Mouse (Mus musculus) skeletal muscle tissue, adult 2 months (tissue): ENCODE data around the gene Macrod2.

ENCODE experiments used
- DNase-seq: peaks from one replicate; pipeline ENCODE4 v3.0.0-alpha.2; 2012; ENCODE audit warnings: low read depth, low spot score

Gene Macrod2

DNA sequence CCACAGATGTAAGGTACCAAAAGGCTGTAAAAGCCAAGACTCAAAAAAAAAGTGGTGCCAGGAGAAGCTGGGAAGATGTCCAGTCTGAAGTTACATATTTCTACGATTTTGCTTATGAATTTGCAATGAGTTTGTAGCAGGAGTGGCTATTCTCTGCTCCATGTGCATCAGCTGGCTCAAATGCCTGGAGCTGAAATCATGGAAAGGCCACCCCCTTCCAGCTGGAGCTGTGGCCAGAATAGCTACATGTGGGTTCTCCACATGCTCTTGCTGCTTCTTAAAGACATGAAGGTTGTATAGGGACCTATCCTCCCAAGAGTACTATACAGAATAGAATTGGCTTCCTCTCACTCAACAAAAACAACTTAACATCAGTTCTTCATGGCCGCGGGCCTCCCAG is 1777.6 kb downstream of the Macrod2 start:
- no peak for DNase-seq

DNA sequence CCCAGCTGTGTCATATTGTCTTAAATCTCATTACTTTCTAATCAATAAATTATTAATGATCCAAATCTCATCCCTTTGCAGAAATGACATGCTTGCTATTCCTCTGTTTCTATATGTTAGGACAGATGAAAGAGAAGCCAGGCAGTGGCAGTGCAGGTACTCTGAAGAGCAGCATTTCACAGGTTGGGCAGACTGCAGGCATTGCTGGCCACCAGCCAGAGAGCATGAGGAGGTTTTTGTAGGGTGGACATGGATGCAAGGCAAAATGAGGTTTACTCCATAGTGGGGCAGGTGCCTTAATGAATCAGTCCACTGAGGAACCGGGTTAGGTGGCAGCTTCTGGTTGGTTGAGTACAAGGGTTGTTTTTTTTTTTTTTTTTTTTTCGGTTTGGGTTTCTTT is 1778.9 kb downstream of the Macrod2 start:
- DNase-seq = no peak

DNA sequence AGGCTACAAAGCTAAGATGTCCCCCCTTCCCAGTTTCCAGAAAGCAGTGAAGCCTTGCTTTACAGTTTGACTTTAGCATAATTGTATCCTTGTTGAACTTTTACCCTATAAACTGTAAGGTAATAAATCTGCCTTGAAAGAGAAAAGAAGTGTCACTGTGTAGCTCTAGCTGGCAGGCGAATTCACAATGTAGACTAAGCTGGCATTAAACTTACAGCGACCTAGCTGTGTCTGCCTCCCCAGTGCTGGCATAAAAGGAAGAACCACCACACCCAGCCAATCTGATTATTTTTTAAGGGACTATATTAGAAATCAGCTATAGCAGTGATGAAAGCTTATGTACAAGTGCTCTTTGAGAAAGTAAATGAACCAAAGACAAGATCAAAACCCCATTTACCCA is 1791.8 kb downstream of the Macrod2 start:
- DNase-seq = no peak

DNA sequence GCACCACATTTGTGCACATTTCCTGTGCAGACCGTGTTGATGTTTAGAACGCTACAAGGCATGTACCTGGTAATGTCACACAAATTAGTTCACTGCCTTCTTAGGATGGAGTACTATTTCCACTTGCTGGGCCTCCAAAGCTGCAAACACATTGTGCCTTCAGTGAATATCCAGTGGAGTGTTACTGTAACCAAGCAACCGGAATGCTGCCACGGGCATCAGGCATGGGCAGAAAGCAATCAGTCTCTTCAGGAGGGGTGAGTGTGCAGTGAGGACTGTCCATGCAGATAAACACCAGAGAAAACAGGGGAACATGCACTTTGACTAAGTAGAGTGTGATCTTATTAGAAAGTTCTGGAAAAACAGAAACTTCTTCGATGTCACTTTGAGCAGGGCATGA is 1792.3 kb downstream of the Macrod2 start:
- no peak for DNase-seq

DNA sequence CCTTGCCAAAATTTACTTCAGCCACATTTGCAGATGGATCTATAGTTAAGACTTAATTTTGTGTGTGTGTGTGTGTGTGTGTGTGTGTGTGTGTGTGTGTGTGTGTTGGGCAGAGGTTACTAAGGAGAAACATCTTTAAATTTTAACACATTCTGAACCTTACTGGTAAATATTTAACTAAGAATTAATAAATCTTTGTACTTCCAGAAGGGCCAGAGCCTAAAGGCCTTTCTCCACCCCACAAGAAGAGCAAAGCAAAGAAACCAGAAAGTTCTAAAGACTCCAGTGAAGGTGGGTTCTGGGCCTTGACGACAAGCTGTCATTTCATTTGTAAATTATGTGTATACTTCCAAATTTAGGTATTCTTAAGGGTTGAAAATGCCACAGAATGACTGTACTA is 1822.3 kb downstream of the Macrod2 start:
- no peak for DNase-seq

DNA sequence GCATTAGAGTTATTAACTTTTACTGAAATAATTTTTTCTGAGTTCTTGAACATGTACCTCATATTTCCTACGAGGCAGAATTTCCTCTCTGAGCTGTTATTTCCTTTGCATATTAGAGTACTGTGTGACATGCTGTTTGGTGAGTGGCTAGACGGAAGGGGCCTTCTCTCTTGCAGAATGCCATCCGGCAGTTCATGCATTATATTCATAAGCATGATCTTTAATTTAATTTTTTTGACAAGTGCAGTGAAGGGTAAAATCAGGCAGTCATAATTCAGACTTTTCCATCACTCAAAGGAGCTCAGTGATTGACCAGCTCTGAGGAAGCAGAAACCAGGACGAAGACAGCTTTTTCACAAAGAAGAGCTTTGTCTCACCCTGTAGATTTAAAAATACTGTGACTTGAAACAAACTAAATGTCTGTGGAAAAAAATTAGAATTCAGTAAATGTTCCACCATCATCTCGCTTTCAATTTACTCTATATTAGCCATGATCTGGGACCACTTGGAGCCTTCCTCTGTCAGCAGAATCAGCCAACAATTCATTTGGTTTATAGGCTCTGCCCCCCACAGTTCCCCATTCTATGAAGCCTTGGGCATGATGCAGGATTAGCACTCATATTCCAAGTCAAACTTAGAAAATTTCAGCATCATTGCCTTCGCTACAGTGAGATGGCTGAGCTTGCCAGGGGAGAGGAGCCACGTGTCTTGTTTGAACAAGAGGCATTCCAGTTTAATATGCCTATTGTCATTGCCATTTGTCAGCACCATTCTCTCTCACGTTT is 1827.2 kb downstream of the Macrod2 start:
- DNase-seq = no peak

DNA sequence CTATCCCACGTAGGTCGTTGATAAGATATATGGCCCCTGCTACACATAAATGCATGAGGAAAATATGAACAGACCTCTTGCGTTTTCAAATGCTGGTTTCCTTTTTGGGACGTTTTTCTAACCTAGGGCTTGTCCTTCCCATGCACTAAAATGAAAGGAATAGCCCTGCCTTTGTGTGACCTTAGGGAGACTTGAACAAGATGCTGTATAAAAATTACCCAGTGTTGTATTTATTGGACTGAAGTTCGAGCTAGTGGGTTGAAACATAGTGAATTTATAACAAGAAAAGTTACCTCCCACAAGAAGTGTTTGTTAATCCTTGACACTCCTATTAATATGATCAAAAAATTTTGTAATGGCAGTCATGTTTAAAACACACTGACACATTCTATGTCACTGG is 1827.8 kb downstream of the Macrod2 start:
- DNase-seq = no peak

DNA sequence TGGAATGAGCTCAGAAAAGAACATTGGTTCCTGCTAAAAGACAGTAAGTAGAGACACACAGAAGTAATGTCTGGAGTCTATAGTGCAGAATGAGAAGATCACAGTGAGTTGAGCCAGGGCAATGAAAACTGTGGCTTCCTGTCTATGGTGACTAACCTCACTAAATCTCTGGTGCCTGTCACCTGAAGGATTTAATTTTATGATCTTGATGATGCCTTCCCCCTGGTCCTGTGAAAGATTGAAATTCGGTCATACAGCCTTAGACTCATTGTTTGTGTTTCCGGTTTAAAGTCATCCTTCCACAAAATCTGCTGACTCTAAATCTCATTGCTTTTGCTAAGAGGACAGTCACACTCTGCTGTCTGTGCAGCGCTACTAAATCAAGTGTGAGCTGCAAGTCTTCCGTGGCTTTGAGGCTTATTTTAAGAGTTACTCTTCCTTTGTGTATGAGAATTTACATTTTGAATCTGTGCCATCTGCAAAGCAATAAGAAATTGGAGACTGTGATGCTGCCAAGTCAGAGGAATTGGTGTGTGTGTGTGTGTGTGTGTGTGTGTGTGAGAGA is 1836.0 kb downstream of the Macrod2 start:
- no peak for DNase-seq

DNA sequence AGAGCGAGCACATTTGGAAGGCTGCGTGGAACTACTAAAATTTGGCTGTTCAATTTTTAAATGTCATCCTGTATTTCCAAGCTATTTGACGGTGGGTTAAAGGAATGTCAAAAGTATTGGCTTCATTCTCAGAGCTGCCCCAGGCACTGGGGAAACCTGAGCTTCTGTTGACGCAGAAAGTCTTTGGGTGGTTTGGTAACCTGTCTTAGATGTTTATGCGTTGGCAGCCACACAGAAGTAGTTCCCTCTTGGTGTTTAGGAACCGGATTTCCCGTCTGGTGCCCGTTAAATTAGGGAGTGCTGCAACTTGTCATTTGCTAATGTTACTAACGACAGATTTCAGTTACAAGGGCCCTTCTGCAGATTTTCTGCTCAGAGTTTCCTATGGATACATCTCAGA is 1837.7 kb downstream of the Macrod2 start:
- DNase-seq = no peak

DNA sequence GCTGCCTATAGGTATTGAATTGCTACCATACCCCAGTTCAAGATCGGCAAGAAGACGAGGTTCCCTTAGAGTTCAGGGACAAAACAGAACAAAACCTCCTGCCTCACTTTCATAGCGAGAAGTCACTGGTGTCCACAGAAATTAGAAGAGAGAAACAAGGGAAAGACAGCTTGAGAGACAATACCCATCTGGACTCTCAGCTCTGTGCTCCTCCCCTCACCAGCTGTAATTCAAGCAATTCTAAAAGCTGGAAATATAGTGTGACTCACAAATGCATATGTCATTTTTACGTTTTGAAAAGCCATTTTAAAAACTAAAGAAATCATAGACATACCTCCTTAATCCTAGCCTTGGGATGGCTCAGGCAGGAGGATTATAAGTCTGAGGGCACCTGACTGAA is 1848.4 kb downstream of the Macrod2 start:
- no peak for DNase-seq

DNA sequence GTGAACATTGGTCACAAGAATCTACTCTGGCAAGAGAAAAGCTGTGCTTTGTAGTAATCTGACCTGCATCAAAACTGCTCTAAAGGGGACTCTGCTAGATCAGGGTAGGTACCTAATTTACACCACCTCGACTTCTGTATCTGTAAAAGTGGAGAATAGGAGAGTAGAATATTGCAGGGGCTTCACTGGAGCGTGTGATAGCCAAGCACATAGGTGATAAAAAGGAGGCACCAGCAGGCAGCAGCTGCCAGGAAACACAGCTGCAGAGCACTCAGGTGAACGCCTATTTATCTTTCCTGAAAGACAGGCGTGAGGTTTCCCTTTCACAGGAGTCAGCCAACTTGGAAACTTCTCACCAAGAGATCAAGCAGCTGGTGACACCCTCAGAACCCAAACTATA is 1855.3 kb downstream of the Macrod2 start:
- no peak for DNase-seq

DNA sequence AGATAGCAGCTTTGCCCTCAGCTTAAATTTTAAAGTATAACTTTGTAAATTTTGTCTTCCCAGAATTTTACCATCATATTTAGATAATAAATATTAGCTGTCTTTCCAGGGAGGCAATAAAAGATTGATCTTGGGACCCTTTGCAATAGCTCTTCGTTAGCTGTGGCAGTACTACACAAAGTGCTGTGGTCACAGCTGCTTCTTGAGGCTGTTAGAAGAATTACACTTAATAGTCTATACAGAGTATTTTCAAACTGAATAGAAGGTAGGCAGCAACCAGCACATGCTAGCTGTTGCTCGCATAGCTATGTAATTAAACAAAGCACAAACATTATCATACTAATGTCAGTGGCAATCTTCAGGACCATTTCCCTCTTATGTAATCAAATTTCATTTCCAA is 1856.4 kb downstream of the Macrod2 start:
- DNase-seq = no peak

DNA sequence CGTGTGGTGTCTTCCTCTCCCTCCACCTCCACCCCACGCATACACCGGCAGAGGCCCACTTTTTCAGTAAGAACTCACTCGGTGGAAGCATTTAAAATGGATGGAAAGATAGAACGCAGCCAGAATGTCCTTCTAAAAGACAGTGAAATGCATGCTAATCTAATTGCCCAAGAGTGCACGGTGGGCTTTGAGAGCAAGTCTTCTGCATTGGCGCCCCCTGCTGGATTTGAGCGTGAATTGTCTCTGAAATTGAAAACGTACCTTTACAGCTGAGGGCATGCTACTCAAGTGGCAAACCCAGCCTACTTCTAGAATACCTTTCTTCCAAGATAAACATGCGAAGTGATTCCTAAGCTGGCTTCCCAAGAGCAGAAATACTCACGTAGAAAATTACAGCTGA is 1858.8 kb downstream of the Macrod2 start:
- peak; percentile 7 for DNase-seq

DNA sequence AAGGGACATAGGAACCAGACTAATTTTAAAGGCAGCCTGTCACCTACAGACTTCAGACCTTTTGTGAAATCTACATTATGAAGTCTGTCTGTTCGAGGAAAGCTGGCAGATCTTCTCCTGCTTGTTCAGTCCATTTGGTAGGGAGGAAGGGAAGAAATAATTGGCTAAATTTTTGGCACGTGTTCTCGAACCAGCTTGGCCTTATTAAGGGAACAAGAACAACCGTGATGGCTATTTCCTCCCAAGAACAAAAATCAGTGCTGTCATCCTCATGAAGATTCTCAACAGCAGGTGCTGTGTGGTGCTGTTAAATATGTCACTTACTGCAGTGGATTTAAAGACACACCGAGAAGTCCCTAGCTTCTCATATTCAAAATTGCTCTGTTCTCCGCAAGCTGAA is 1859.5 kb downstream of the Macrod2 start:
- DNase-seq = no peak

DNA sequence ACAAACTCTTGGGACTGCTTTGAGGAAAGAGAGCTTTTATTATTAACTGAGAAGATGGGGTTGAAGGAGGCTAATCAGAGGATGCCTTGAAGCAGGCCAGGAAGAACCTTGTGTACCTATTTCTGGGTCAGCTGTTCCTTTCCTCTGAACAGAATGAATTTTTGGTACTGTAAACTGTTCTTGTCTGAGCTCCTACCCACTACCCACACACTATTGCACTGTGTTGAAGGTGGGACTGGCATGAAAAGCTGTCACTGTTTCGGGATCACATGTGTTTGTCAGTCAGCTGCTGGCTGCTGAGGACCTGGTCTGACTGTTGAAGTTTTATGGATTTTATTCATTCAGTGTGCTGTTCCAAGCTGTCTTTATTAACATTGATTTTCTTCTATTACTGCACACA is 1862.4 kb downstream of the Macrod2 start:
- DNase-seq = no peak

DNA sequence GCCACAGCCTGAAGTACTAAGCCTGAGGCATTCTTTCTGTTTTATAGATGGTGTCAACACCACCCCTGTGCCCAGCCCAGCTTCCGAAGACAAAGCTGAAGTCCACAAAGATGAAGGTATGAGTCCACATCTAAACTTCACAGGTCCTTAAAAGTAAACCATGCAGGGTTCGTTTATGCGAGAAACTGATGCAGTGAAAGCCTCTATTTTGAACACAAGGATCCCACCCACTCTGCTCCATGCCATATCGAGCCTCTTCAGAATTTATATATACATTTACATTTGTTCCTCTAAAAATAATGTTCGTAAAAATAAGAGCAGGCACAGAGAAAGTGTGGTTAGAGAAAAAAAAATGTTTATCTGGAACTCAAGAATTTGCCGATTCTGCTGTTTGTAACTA is 1865.9 kb downstream of the Macrod2 start:
- DNase-seq = no peak

DNA sequence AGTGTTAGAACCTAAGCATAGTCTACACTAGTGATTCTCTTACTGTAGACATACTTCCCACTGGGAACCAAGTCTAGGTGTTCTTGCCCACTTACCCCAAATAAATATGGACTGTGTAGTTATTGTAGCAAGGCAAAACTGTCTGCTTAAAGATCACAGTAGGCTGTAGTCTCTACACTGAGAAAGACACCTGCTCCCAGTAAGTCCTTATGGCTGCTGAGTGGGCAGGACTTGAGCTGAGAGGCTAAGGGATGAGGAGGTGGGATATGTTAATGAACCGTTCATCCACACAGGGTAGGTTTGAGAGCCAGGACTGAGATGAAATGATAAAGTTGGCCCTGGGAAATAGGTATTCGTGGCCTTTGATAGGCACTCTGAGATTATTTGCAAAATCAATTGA is 1869.6 kb downstream of the Macrod2 start:
- no peak for DNase-seq

DNA sequence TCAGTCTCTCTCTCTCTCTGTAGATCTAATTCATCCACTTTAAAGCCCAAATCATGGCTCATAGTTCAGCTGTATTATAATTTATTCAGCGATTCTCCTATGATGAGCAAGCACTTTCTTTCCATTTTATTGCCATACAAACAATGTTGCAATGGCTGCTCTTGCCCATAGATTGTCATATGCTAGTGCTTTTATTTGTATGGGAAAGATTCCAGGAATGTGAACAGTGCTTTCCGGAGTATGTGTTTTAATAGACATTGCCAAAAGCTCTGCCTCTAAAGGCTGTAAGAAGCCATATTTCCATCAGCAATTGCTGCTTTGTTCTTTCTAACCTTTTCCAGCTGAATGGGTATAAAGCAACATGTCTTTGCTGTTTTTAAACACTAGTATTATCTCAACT is 1872.7 kb downstream of the Macrod2 start:
- no peak for DNase-seq

DNA sequence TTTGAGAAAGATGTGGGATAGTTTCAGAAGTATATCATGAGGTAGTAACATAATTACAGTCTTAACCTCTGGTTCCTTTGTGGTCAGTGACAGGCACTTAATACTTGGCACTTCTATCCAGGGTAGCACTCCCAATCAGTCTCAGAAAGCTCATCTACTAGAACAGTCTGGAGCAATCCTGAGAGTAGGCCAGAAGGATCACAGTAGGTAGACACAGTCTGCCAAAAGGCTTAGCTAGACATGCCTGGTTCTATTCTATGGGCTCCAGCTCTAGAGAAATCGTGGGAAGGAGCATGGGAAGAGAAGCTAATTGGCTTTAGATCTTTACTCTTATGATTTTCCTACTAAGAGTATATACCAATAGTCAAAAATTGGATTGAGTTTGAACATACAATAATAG is 1891.7 kb downstream of the Macrod2 start:
- DNase-seq = no peak

DNA sequence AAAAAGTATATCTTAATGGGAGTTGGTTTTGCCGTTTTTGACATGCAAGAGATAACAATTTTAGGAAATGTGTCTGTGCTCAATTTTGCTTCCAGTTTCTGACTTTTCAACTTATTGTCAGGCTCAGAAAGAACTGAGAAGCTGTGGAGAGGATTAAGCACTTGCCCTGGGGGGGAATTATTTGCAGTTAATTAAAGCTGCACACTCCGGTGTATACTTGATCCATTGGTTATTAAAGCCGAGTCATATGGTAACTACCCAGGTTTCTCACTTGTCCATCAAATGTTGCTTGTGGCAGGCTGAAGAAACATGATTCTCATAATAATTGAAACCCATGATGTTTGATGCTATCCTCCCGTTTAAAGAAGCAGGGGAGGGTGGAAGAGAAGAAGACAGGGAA is 1899.7 kb downstream of the Macrod2 start:
- no peak for DNase-seq

DNA sequence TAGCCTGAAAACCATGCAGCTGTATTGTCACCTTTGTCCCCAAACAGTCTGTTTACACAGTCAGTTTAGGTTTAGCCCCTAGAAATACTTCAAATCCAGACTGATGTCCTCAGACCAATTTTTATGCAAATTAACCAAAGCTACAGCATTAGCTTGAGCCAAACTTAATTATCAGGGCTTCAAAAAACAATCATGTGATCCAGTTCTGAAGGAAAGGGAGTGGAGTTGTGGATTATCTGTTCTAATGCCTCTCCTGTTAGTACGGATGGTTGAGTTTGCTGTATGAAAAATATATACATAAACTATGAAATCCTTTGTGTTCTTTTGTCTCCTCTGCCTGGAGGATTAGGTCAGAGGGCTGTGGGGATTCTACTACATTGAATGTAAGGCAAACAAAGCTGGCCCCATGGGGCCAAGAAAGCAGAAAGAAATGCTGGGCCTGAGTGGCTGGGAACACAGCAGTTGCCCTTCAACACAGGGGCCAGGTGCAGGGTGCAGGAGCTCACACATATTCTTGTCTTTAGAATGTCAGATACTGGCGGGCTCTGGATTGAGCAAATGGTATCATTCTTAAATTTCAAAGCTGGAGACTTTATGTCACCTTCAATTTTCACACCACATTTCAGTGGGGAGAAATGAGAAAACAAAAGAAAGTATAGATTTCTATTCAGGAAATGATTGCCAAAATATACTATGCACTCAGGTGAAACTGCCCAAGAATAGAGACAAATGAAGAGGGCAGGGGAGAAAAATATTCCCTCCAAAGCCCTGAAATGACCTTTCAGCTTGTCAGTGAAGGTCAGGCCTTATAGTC is 1908.2 kb downstream of the Macrod2 start:
- no peak for DNase-seq

DNA sequence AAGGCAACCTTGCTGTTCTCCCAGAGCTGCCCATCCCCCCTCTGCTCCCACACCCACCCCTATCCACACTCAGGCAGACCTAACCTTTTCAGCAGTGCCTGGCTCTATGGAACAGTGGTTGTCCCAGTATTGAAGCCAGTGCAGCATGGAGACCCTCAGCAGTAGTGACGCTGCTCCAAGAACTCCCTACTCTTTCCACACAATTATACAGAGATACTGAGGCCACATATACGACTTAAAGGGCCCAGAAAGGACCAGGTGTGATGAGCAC is 1908.7 kb downstream of the Macrod2 start:
- DNase-seq = no peak

DNA sequence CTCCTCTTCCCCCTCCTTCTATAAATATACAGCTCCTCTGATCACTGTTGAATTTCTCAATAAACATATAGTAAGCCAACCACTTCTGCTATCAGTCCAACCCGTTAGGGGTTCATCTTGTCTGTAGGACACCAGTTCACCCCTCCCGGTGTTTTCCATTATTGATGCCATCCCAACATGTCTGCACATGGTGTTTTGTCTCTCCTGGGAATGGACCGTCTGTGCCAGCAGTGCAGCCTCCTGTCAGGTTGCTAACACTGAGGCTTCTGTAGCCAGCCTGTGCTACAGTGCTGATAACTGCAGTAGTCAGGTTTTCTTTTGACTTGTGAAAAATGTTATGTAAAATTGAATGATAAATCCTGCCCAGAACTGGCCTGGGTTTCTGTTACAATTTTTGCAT is 1928.0 kb downstream of the Macrod2 start:
- no peak for DNase-seq
